Mouse (Mus musculus): ENCODE measurements at regions not wholly inside any gene's neighbourhood (a gene's known extent, or its start where the extent isn't known, plus 50 kb on each side); places are given as distances from the start of the nearest gene placed in this dataset.

- TF ChIP-seq CTCF (IDR thresholded peaks at IDR 0.05; ENCODE audit: extremely low read depth, insufficient read length, insufficient replicate concordance, low read depth, low read length) = no peak
- TF ChIP-seq POLR2A (IDR thresholded peaks at IDR 0.05; ENCODE audit: low read depth, low read length) = no peak
Measured at GRCm38 (mm10) chr3:38373690-38374089, 111.0 kb downstream of the Ankrd50 start.
